Mouse (Mus musculus): ENCODE data around the gene Fyco1.
A peak's percentile ranks its signal among the peaks of the same experiment; 100 is the strongest.

DNA sequence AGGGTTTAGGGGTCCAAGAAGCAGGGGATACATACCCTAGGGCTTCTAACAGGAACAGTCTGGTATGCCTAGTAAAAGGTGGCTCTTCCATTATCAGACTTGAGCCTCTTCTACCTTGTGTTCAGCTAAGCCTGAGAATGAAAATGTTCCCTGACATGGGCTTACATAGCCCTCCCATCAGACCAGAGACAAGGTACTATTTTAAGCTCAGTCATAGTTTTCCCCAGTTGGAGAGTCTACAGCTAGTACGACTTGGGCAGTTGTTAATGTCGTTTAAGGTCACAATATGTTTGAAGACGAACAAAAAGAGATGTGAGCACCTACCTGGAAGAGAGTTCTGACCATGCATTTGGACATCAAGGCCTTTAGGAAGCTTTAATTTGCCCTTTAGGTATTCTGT lies 7.2 kb downstream of the Fyco1 start:
- TF ChIP-seq EP300 (IDR thresholded peaks at IDR 0.05; ENCODE audit: insufficient read depth, low read depth, low read length) = no peak
- peak; percentile 63 for TF ChIP-seq POLR2A (IDR thresholded peaks at IDR 0.05; ENCODE audit: insufficient read depth, low read depth, low read length)

Measured in heart, adult 2 months (tissue).